Mouse (Mus musculus): ENCODE data around the gene Henmt1.

GRCm38 (mm10) chr3:108933557-108933956 lies 6.1 kb upstream of the Henmt1 start:
- TF ChIP-seq CTCF (IDR thresholded peaks at IDR 0.05; ENCODE audit: control insufficient read depth, insufficient read depth, insufficient read length) (no peak), MAX (IDR thresholded peaks at IDR 0.05) (no peak), FOSL1 (IDR thresholded peaks at IDR 0.05; ENCODE audit: insufficient read depth, low read length, poor library complexity, severe bottlenecking) (no peak), MYOG (IDR thresholded peaks at IDR 0.05; ENCODE audit: control insufficient read depth, extremely low read depth, insufficient read length) (no peak), USF1 (IDR thresholded peaks at IDR 0.05; ENCODE audit: low read depth) (no peak)

Data from C2C12 (cell line).